Mouse (Mus musculus) ES-E14 (cell line): ENCODE data around the gene Ltc4s. TPM values are rescaled to one million over a fixed set of nuclear protein-coding genes. Genes with fewer than 3 reads are reported as not detected.

Source experiments
- DNase-seq: peaks from one replicate; pipeline ENCODE4 v3.0.0-alpha.2; 2013; ENCODE audit warnings: low read depth, low spot score
- H3K27ac ChIP-seq: 2 replicates; pipeline ENCODE4 v1.5.1; 2012; ENCODE audit warnings: low read depth, mild to moderate bottlenecking, low read length, moderate library complexity, mixed read lengths; ENCODE audit not compliant: poor library complexity, insufficient read depth, severe bottlenecking
- H3K36me3 ChIP-seq: 2 replicates; pipeline ENCODE4 v1.6.1; 2012; ENCODE audit warnings: mild to moderate bottlenecking, low read length, moderate library complexity, mixed read lengths; ENCODE audit not compliant: control insufficient read depth, poor library complexity, insufficient read depth, severe bottlenecking
- H3K4me1 ChIP-seq, 2 experiments: fragments of 150-350 bp in 1 of 2; sonication (generic) in 1 of 2; 2 replicates each; pipeline ENCODE4 v1.6.1; 2012; ENCODE audit warnings: low read length in 2 of 2, mild to moderate bottlenecking in 1 of 2, mixed read lengths in 1 of 2; ENCODE audit not compliant: control insufficient read depth in 2 of 2, insufficient read depth in 2 of 2, poor library complexity in 1 of 2
- H3K4me3 ChIP-seq, 2 experiments: fragments of 150-350 bp in 1 of 2; sonication (generic) in 1 of 2; 2 replicates each; pipeline ENCODE4 v1.5.1; 2012; ENCODE audit warnings: low read length in 2 of 2, low read depth in 1 of 2, mild to moderate bottlenecking in 1 of 2, mixed read lengths in 1 of 2; ENCODE audit not compliant: insufficient read depth in 1 of 2, poor library complexity in 1 of 2, severe bottlenecking in 1 of 2
- H3K9ac ChIP-seq: 2 replicates; pipeline ENCODE4 v1.6.1; 2012; ENCODE audit warnings: low read depth, mild to moderate bottlenecking, low read length, mixed read lengths; ENCODE audit not compliant: poor library complexity, insufficient read depth, severe bottlenecking
- H3K9me3 ChIP-seq: fragments of 150-350 bp; sonication (generic); 2 replicates; pipeline ENCODE4 v1.6.1; 2012; ENCODE audit warnings: low read depth, mild to moderate bottlenecking, low read length; ENCODE audit not compliant: control insufficient read depth, insufficient read depth
- CHD2 ChIP-seq: IDR thresholded peaks from 2 replicates; pipeline ENCODE4 v1.6.1; 2014; ENCODE audit warnings: mild to moderate bottlenecking, low read depth, low read length, inconsistent platforms
- HCFC1 ChIP-seq: IDR thresholded peaks from 2 replicates; pipeline ENCODE4 v1.6.1; 2012; ENCODE audit warnings: low read length, inconsistent platforms, borderline replicate concordance; ENCODE audit not compliant: insufficient read depth
- MAFK ChIP-seq: IDR thresholded peaks from 2 replicates; pipeline ENCODE4 v1.6.1; 2014; ENCODE audit warnings: mild to moderate bottlenecking, low read depth, low read length, inconsistent platforms; ENCODE audit not compliant: insufficient read depth
- ZC3H11A ChIP-seq: IDR thresholded peaks from 2 replicates; pipeline ENCODE4 v1.6.1; 2012; ENCODE audit warnings: low read depth, mild to moderate bottlenecking, inconsistent platforms, low read length, borderline replicate concordance
- ZNF384 ChIP-seq: IDR thresholded peaks from 2 replicates; pipeline ENCODE4 v1.6.1; 2012; ENCODE audit warnings: low read depth, low read length, inconsistent platforms
- in situ Hi-C, 2 experiments: fragments of 600-800 bp; cut with MboI; formaldehyde crosslinking; loops; one replicate each; pipeline ENCODE4 v1.15.1; 2025; ENCODE audit warnings: low sequenced_read_pairs in 2 of 2, inconsistent platforms in 1 of 2; ENCODE audit not compliant: unreplicated experiment in 2 of 2
- total RNA-seq: library from RNA; depleted of rRNA; stranded (reverse); fragments of 300-350 nt; gene quantifications from 2 replicates; pipeline ENCODE4 v1.2.3, GENCODE M21; 2012

Gene Ltc4s
- total RNA-seq, 1 experiment, result 1.9 TPM

- H3K4me3 ChIP-seq, result no peak overlapping the region
- in situ Hi-C loops, result no loop called here
- TF ChIP-seq ZC3H11A (no peak), ZNF384 (no peak), CHD2 (no peak), MAFK (no peak)
- no peaks in the 10 kb centered on the region; the same call in 1 of the 2 replicates for H3K36me3 ChIP-seq
- H3K4me1 ChIP-seq, result peaks cover 6 to 13% of the 10 kb centered on the region in 2 experiments
- peak; percentile 29 for DNase-seq
- no peak overlapping the region for H3K9ac ChIP-seq
- no peaks in the 10 kb centered on the region for H3K9me3 ChIP-seq
- no peak overlapping the region for H3K27ac ChIP-seq
These were observed 41.6 kb upstream of the Ltc4s start for GRCm38 (mm10) chr11:50280053-50280452.

GRCm38 (mm10) chr11:50279005-50279404, 40.6 kb upstream of the Ltc4s start:
- Histone ChIP-seq H3K27ac (no peak overlapping the region), H3K9me3 (no peaks in the 10 kb centered on the region), H3K4me3 (no peak overlapping the region), H3K4me1 (peaks cover 6 to 13% of the 10 kb centered on the region in 2 experiments), H3K9ac (no peak overlapping the region), H3K36me3 (no peaks in the 10 kb centered on the region; the same call in 1 of the 2 replicates)
- DNase-seq, result no peak
- no peak for TF ChIP-seq CHD2
- no peak for TF ChIP-seq ZC3H11A
- TF ChIP-seq HCFC1, result no peak
- no peak for TF ChIP-seq MAFK
- TF ChIP-seq ZNF384, result no peak
- in situ Hi-C loops, result no loop called here

DNA sequence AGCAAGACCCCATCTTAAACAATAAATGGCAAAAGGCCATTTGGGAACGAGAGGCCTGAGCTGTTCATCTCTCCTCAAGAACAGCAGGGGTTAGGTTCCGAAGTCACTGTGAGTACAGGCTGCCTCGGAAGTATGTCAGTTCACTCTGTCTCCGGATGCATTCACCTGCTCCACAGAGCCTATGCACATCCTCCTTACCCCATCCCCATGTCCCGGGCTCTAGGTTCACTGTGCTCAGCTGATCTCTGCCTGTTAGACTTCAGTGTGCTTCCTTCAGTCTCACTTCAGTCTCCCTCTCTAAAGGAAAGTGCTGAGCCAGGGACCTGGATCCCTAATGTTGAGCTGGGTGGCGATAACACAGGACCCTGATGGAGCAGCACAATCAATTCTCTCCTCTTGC, 39.3 kb upstream of the Ltc4s start:
- peaks cover 6 to 13% of the 10 kb centered on the region in 2 experiments for H3K4me1 ChIP-seq
- DNase-seq, result no peak
- TF ChIP-seq MAFK, result no peak
- no peak for TF ChIP-seq CHD2
- TF ChIP-seq HCFC1, result no peak
- H3K9ac ChIP-seq, result 0 out of 2 replicates have a peak overlapping the region, but pooled peaks have one; percentile 31
- no peak overlapping the region for H3K27ac ChIP-seq
- no peaks in the 10 kb centered on the region; the same call in 1 of the 2 replicates for H3K36me3 ChIP-seq
- in situ Hi-C loops, result no loop called here
- no peaks in the 10 kb centered on the region for H3K9me3 ChIP-seq
- H3K4me3 ChIP-seq, result no peak overlapping the region

GRCm38 (mm10) chr11:50277025-50277424, 38.6 kb upstream of the Ltc4s start:
- TF ChIP-seq HCFC1, result no peak
- no peak for TF ChIP-seq ZC3H11A
- TF ChIP-seq MAFK, result no peak
- no peak for TF ChIP-seq ZNF384
- TF ChIP-seq CHD2, result no peak
- in situ Hi-C loops, result no loop called here
- no peaks in the 10 kb centered on the region for H3K9me3 ChIP-seq
- H3K4me3 ChIP-seq, result no peak overlapping the region
- no peak overlapping the region for H3K9ac ChIP-seq
- no peak for DNase-seq
- H3K36me3 ChIP-seq, result no peaks in the 10 kb centered on the region; the same call in 1 of the 2 replicates
- no peak overlapping the region for H3K27ac ChIP-seq
- peaks cover 6 to 13% of the 10 kb centered on the region in 2 experiments for H3K4me1 ChIP-seq
